Mouse (Mus musculus) forebrain, embryonic 15.5 days (tissue): ENCODE measurements at regions not wholly inside any gene's neighbourhood (a gene's known extent, or its start where the extent isn't known, plus 50 kb on each side); places are given as distances from the start of the nearest gene placed in this dataset.

Experiments
- ATAC-seq: fragments of 200-750 bp; cut with Nextera tagmentation; replicated peaks from 2 replicates; pipeline ENCODE4 v1.8.0; 2017; ENCODE audit warnings: mild to moderate bottlenecking, moderate TSS enrichment, moderate library complexity
- H3K27ac ChIP-seq: fragments of 300-500 bp; sonication (generic); replicated peaks from 2 replicates; pipeline ENCODE4 v1.5.1; 2015; ENCODE audit warnings: mild to moderate bottlenecking, inconsistent platforms
- H3K27me3 ChIP-seq: fragments of 300-500 bp; sonication (generic); 2 replicates; pipeline ENCODE4 v1.6.1; 2015; ENCODE audit warnings: inconsistent platforms
- H3K36me3 ChIP-seq: fragments of 300-500 bp; sonication (generic); 2 replicates; pipeline ENCODE4 v1.6.1; 2015; ENCODE audit warnings: mild to moderate bottlenecking, inconsistent platforms
- H3K4me1 ChIP-seq: fragments of 300-500 bp; sonication (generic); 2 replicates; pipeline ENCODE4 v1.6.1; 2015; ENCODE audit warnings: inconsistent platforms
- H3K4me2 ChIP-seq: fragments of 300-500 bp; sonication (generic); replicated peaks from 2 replicates; pipeline ENCODE4 v1.6.1; 2015; ENCODE audit warnings: mild to moderate bottlenecking, inconsistent platforms
- H3K4me3 ChIP-seq: fragments of 300-500 bp; sonication (generic); 2 replicates; pipeline ENCODE4 v1.5.1; 2015; ENCODE audit warnings: mild to moderate bottlenecking, inconsistent platforms
- H3K9ac ChIP-seq: fragments of 300-500 bp; sonication (generic); replicated peaks from 2 replicates; pipeline ENCODE4 v1.6.1; 2015; ENCODE audit warnings: mild to moderate bottlenecking, inconsistent platforms
- H3K9me3 ChIP-seq: fragments of 300-500 bp; sonication (generic); 2 replicates; pipeline ENCODE4 v1.6.1; 2016; ENCODE audit warnings: inconsistent platforms
- WGBS: fragments of 180-500 bp; shearing (Covaris S2); methylation state at CpG from one replicate; pipeline ENCODE4 v1.1.7; 2015; ENCODE audit warnings: mixed read lengths; 5-methylcytosine and 5-hydroxymethylcytosine counted together

GRCm38 (mm10) chr13:53783492-53783891 is 272.0 kb downstream of the Drd1 start:
- no peak overlapping the region for H3K4me2 ChIP-seq
- H3K27ac ChIP-seq = no peak overlapping the region
- no peaks in the 10 kb centered on the region for H3K9me3 ChIP-seq
- WGBS = 21% methylated on average over 6 of the region's 6 CpGs
- H3K4me1 ChIP-seq = no peaks in the 10 kb centered on the region
- no peak overlapping the region for H3K9ac ChIP-seq
- 0 out of 2 replicates have a peak, but pooled peaks cover 2% of the 10 kb centered on the region for H3K27me3 ChIP-seq
- no peaks in the 10 kb centered on the region for H3K36me3 ChIP-seq
- H3K4me3 ChIP-seq = no peak overlapping the region
- peak; percentile 82 for ATAC-seq

GRCm38 (mm10) chr13:53779150-53779549 is 276.4 kb downstream of the Drd1 start:
- ATAC-seq = no peak
- no peaks in the 10 kb centered on the region for H3K27me3 ChIP-seq
- no peak overlapping the region for H3K4me3 ChIP-seq
- no peak overlapping the region for H3K4me2 ChIP-seq
- no peak overlapping the region for H3K9ac ChIP-seq
- no peaks in the 10 kb centered on the region for H3K4me1 ChIP-seq
- no peaks in the 10 kb centered on the region for H3K36me3 ChIP-seq
- no peak overlapping the region for H3K27ac ChIP-seq
- 46% methylated on average over 4 of the region's 4 CpGs for WGBS
- H3K9me3 ChIP-seq = no peaks in the 10 kb centered on the region

GRCm38 (mm10) chr13:53776421-53776820 is 279.1 kb downstream of the Drd1 start:
- H3K27me3 ChIP-seq = no peaks in the 10 kb centered on the region
- no peak overlapping the region for H3K27ac ChIP-seq
- no peak overlapping the region for H3K9ac ChIP-seq
- 61% methylated on average over 11 of the region's 11 CpGs for WGBS
- H3K4me1 ChIP-seq = no peaks in the 10 kb centered on the region
- no peak overlapping the region for H3K4me3 ChIP-seq
- H3K4me2 ChIP-seq = no peak overlapping the region
- H3K9me3 ChIP-seq = no peaks in the 10 kb centered on the region
- ATAC-seq = no peak
- no peaks in the 10 kb centered on the region for H3K36me3 ChIP-seq

GRCm38 (mm10) chr13:53775687-53776086 is 279.8 kb downstream of the Drd1 start:
- Histone ChIP-seq H3K4me1 (no peaks in the 10 kb centered on the region), H3K4me3 (no peak overlapping the region), H3K9ac (no peak overlapping the region), H3K27ac (no peak overlapping the region), H3K27me3 (no peaks in the 10 kb centered on the region), H3K36me3 (no peaks in the 10 kb centered on the region), H3K9me3 (no peaks in the 10 kb centered on the region), H3K4me2 (no peak overlapping the region)
- WGBS = 48% methylated on average over 5 of the region's 5 CpGs
- ATAC-seq = no peak

GRCm38 (mm10) chr13:53764613-53765243 is 290.8 kb downstream of the Drd1 start:
- WGBS = 26% methylated on average over 13 of the region's 13 CpGs
- no peak overlapping the region for H3K4me2 ChIP-seq

GRCm38 (mm10) chr13:53757576-53758237 is 284.8 kb upstream of the Msx2 start:
- 68% methylated on average over 13 of the region's 13 CpGs for WGBS
- Histone ChIP-seq H3K9ac (no peak overlapping the region), H3K9me3 (no peaks in the 10 kb centered on the region), H3K36me3 (no peaks in the 10 kb centered on the region), H3K27ac (peak overlapping the region; percentile 45; the same call in 1 of the 2 replicates), H3K4me1 (peaks cover 20% of the 10 kb centered on the region), H3K27me3 (no peaks in the 10 kb centered on the region), H3K4me3 (no peak overlapping the region), H3K4me2 (no peak overlapping the region)
- no peak for ATAC-seq

More at GRCm38 (mm10) chr13:53764613-53765243, 290.8 kb downstream of the Drd1 start:
- no peaks in the 10 kb centered on the region for H3K27me3 ChIP-seq
- H3K4me3 ChIP-seq = no peak overlapping the region
- no peaks in the 10 kb centered on the region for H3K36me3 ChIP-seq
- ATAC-seq = peak; percentile 72
- H3K4me1 ChIP-seq = no peaks in the 10 kb centered on the region
- H3K9ac ChIP-seq = no peak overlapping the region
- no peak overlapping the region for H3K27ac ChIP-seq
- no peaks in the 10 kb centered on the region for H3K9me3 ChIP-seq

- Histone ChIP-seq H3K9ac (no peak overlapping the region), H3K4me3 (no peak overlapping the region), H3K4me1 (peaks cover 20% of the 10 kb centered on the region), H3K27me3 (no peaks in the 10 kb centered on the region), H3K27ac (peak overlapping the region; percentile 45; the same call in 1 of the 2 replicates), H3K9me3 (no peaks in the 10 kb centered on the region), H3K36me3 (no peaks in the 10 kb centered on the region), H3K4me2 (no peak overlapping the region)
- ATAC-seq = no peak
- 58% methylated on average over 13 of the region's 13 CpGs for WGBS
These were observed 284.2 kb upstream of the Msx2 start for GRCm38 (mm10) chr13:53756970-53757530.

GRCm38 (mm10) chr13:53755046-53755615 is 282.3 kb upstream of the Msx2 start:
- no peak for ATAC-seq
- peaks cover 20% of the 10 kb centered on the region for H3K4me1 ChIP-seq
- H3K9me3 ChIP-seq = no peaks in the 10 kb centered on the region
- no peaks in the 10 kb centered on the region for H3K36me3 ChIP-seq
- H3K27ac ChIP-seq = peak overlapping the region; percentile 14; the same call in 1 of the 2 replicates
- no peaks in the 10 kb centered on the region for H3K27me3 ChIP-seq
- H3K4me2 ChIP-seq = no peak overlapping the region
- no peak overlapping the region for H3K4me3 ChIP-seq
- no peak overlapping the region for H3K9ac ChIP-seq
- 53% methylated on average over 11 of the region's 11 CpGs for WGBS

GRCm38 (mm10) chr13:53753049-53753448 is 280.2 kb upstream of the Msx2 start:
- no peak for ATAC-seq

GRCm38 (mm10) chr13:53740981-53741380 is 268.1 kb upstream of the Msx2 start:
- 71% methylated on average over 6 of the region's 6 CpGs for WGBS
- Histone ChIP-seq H3K27ac (no peak overlapping the region), H3K4me1 (no peaks in the 10 kb centered on the region), H3K36me3 (no peaks in the 10 kb centered on the region), H3K27me3 (no peaks in the 10 kb centered on the region), H3K4me2 (no peak overlapping the region), H3K4me3 (no peak overlapping the region), H3K9me3 (no peaks in the 10 kb centered on the region), H3K9ac (no peak overlapping the region)
- no peak for ATAC-seq

More at GRCm38 (mm10) chr13:53753049-53753448, 280.2 kb upstream of the Msx2 start:
- Histone ChIP-seq H3K9ac (no peak overlapping the region), H3K4me1 (peaks cover 20% of the 10 kb centered on the region), H3K9me3 (no peaks in the 10 kb centered on the region), H3K27me3 (no peaks in the 10 kb centered on the region), H3K4me2 (no peak overlapping the region), H3K36me3 (no peaks in the 10 kb centered on the region), H3K27ac (no peak overlapping the region), H3K4me3 (no peak overlapping the region)
- WGBS = 75% methylated on average over 6 of the region's 6 CpGs

- 0 out of 2 replicates have a peak, but pooled peaks cover 4% of the 10 kb centered on the region for H3K4me1 ChIP-seq
- no peak for ATAC-seq
These were observed 266.3 kb upstream of the Msx2 start for GRCm38 (mm10) chr13:53739127-53739526.

GRCm38 (mm10) chr13:53734944-53735343 is 262.1 kb upstream of the Msx2 start:
- WGBS = 46% methylated on average over 4 of the region's 4 CpGs
- ATAC-seq = no peak
- H3K9ac ChIP-seq = no peak overlapping the region
- no peaks in the 10 kb centered on the region for H3K36me3 ChIP-seq
- no peaks in the 10 kb centered on the region for H3K9me3 ChIP-seq
- no peak overlapping the region for H3K4me3 ChIP-seq
- H3K4me2 ChIP-seq = no peak overlapping the region
- 0 out of 2 replicates have a peak, but pooled peaks cover 4% of the 10 kb centered on the region for H3K4me1 ChIP-seq
- H3K27me3 ChIP-seq = no peaks in the 10 kb centered on the region
- no peak overlapping the region for H3K27ac ChIP-seq

More at GRCm38 (mm10) chr13:53739127-53739526, 266.3 kb upstream of the Msx2 start:
- no peaks in the 10 kb centered on the region for H3K36me3 ChIP-seq
- H3K9me3 ChIP-seq = no peaks in the 10 kb centered on the region
- no peak overlapping the region for H3K27ac ChIP-seq
- no peak overlapping the region for H3K4me3 ChIP-seq
- H3K9ac ChIP-seq = no peak overlapping the region
- H3K4me2 ChIP-seq = no peak overlapping the region
- 20% methylated on average over 3 of the region's 3 CpGs for WGBS
- H3K27me3 ChIP-seq = no peaks in the 10 kb centered on the region
